Mouse (Mus musculus): ENCODE results near the gene Acaa1a. TPM values are rescaled to one million over a fixed set of nuclear protein-coding genes. Genes with fewer than 3 reads are reported as not detected.
"Not testable (repeated sequence)": the region's sequence is repeated elsewhere in the genome, so short reads cannot be mapped to it uniquely, and the experiment has no call there.

Acaa1a gene
- polyA plus RNA-seq, 1 experiment from 2014 or later: 47.9 TPM

GRCm38 (mm10) chr9:119365284-119365683 is 25.8 kb downstream of the Acaa1a start, which contains the start of gene Slc22a14:
TSS of gene Slc22a14 (minus strand) at chr9:119365553.
- H3K27ac ChIP-seq (ENCODE audit: low read length): no peak within 1 kb of the TSS
- no peak for ATAC-seq (ENCODE audit: low read depth)
- no peaks in the 10 kb centered on the region for H3K9me3 ChIP-seq (replicated peaks; ENCODE audit: control insufficient read depth, low read length)
- H3K27me3 ChIP-seq (ENCODE audit: control insufficient read depth, insufficient read depth, low read depth, low read length): no peaks in the 10 kb centered on the region
- no peak within 1 kb of the TSS for H3K9ac ChIP-seq (ENCODE audit: low read depth, low read length)
- no peak within 1 kb of the TSS for H3K4me2 ChIP-seq (ENCODE audit: low read depth, low read length)
- H3K4me1 ChIP-seq (ENCODE audit: control insufficient read depth, low read depth, low read length): no peaks in the 10 kb centered on the region
- H3K36me3 ChIP-seq (ENCODE audit: control insufficient read depth, insufficient read depth): no peaks in the 10 kb centered on the region
- H3K4me3 ChIP-seq (ENCODE audit: low read depth, low read length): no peak within 1 kb of the TSS
- 32% methylated on average over 7 of the region's 7 CpGs for WGBS (ENCODE audit: insufficient replicate concordance)

- ATAC-seq (ENCODE audit: low read depth): no peak
- no peaks in the 10 kb centered on the region for H3K9me3 ChIP-seq (replicated peaks; ENCODE audit: control insufficient read depth, low read length)
- H3K27ac ChIP-seq (ENCODE audit: low read length): no peak overlapping the region
These were observed 28.9 kb downstream of the Acaa1a start for GRCm38 (mm10) chr9:119368367-119368766.

GRCm38 (mm10) chr9:119370770-119371169 is 31.3 kb downstream of the Acaa1a start:
- not testable (repeated sequence) for H3K27ac ChIP-seq (ENCODE audit: low read length); H3K4me1 ChIP-seq (ENCODE audit: control insufficient read depth, low read depth, low read length); H3K9ac ChIP-seq (ENCODE audit: low read depth, low read length); H3K9me3 ChIP-seq (replicated peaks; ENCODE audit: control insufficient read depth, low read length); H3K36me3 ChIP-seq (ENCODE audit: control insufficient read depth, insufficient read depth); H3K27me3 ChIP-seq (ENCODE audit: control insufficient read depth, insufficient read depth, low read depth, low read length); ATAC-seq (ENCODE audit: low read depth); H3K4me2 ChIP-seq (ENCODE audit: low read depth, low read length); H3K4me3 ChIP-seq (ENCODE audit: low read depth, low read length)
- WGBS (ENCODE audit: insufficient replicate concordance): 69% methylated on average over 4 of the region's 4 CpGs

More at GRCm38 (mm10) chr9:119368367-119368766, 28.9 kb downstream of the Acaa1a start:
- Histone ChIP-seq H3K4me1 (ENCODE audit: control insufficient read depth, low read depth, low read length) (no peaks in the 10 kb centered on the region), H3K36me3 (ENCODE audit: control insufficient read depth, insufficient read depth) (no peaks in the 10 kb centered on the region), H3K27me3 (ENCODE audit: control insufficient read depth, insufficient read depth, low read depth, low read length) (no peaks in the 10 kb centered on the region), H3K4me2 (ENCODE audit: low read depth, low read length) (no peak overlapping the region), H3K9ac (ENCODE audit: low read depth, low read length) (no peak overlapping the region), H3K4me3 (ENCODE audit: low read depth, low read length) (no peak overlapping the region)
- WGBS (ENCODE audit: insufficient replicate concordance): 68% methylated on average over 3 of the region's 3 CpGs

GRCm38 (mm10) chr9:119371251-119371650 is 31.8 kb downstream of the Acaa1a start:
- Histone ChIP-seq H3K9me3 (replicated peaks; ENCODE audit: control insufficient read depth, low read length) (no peaks in the 10 kb centered on the region), H3K9ac (ENCODE audit: low read depth, low read length) (no peak overlapping the region), H3K36me3 (ENCODE audit: control insufficient read depth, insufficient read depth) (no peaks in the 10 kb centered on the region), H3K27me3 (ENCODE audit: control insufficient read depth, insufficient read depth, low read depth, low read length) (no peaks in the 10 kb centered on the region), H3K4me1 (ENCODE audit: control insufficient read depth, low read depth, low read length) (no peaks in the 10 kb centered on the region), H3K4me3 (ENCODE audit: low read depth, low read length) (no peak overlapping the region), H3K4me2 (ENCODE audit: low read depth, low read length) (no peak overlapping the region), H3K27ac (ENCODE audit: low read length) (no peak overlapping the region)
- ATAC-seq (ENCODE audit: low read depth): no peak
- WGBS (ENCODE audit: insufficient replicate concordance): 67% methylated on average over 4 of the region's 4 CpGs

- 71% methylated on average over 3 of the region's 3 CpGs for WGBS (ENCODE audit: insufficient replicate concordance)
- H3K27ac ChIP-seq (ENCODE audit: low read length): no peak overlapping the region
- no peaks in the 10 kb centered on the region for H3K4me1 ChIP-seq (ENCODE audit: control insufficient read depth, low read depth, low read length)
- no peaks in the 10 kb centered on the region for H3K27me3 ChIP-seq (ENCODE audit: control insufficient read depth, insufficient read depth, low read depth, low read length)
- no peaks in the 10 kb centered on the region for H3K9me3 ChIP-seq (replicated peaks; ENCODE audit: control insufficient read depth, low read length)
- H3K4me2 ChIP-seq (ENCODE audit: low read depth, low read length): no peak overlapping the region
- no peak for ATAC-seq (ENCODE audit: low read depth)
- no peak overlapping the region for H3K4me3 ChIP-seq (ENCODE audit: low read depth, low read length)
- H3K9ac ChIP-seq (ENCODE audit: low read depth, low read length): no peak overlapping the region
- H3K36me3 ChIP-seq (ENCODE audit: control insufficient read depth, insufficient read depth): no peaks in the 10 kb centered on the region
These were observed 35.5 kb downstream of the Acaa1a start for GRCm38 (mm10) chr9:119375008-119375407.

GRCm38 (mm10) chr9:119375556-119375955 is 36.1 kb downstream of the Acaa1a start:
- Histone ChIP-seq H3K36me3 (ENCODE audit: control insufficient read depth, insufficient read depth) (no peaks in the 10 kb centered on the region), H3K4me3 (ENCODE audit: low read depth, low read length) (no peak overlapping the region), H3K27me3 (ENCODE audit: control insufficient read depth, insufficient read depth, low read depth, low read length) (no peaks in the 10 kb centered on the region), H3K4me2 (ENCODE audit: low read depth, low read length) (no peak overlapping the region), H3K9ac (ENCODE audit: low read depth, low read length) (no peak overlapping the region), H3K4me1 (ENCODE audit: control insufficient read depth, low read depth, low read length) (no peaks in the 10 kb centered on the region), H3K9me3 (replicated peaks; ENCODE audit: control insufficient read depth, low read length) (no peaks in the 10 kb centered on the region), H3K27ac (ENCODE audit: low read length) (no peak overlapping the region)
- 66% methylated on average over 6 of the region's 6 CpGs for WGBS (ENCODE audit: insufficient replicate concordance)
- ATAC-seq (ENCODE audit: low read depth): no peak

- Histone ChIP-seq H3K9ac (ENCODE audit: low read depth, low read length) (no peak overlapping the region), H3K36me3 (ENCODE audit: control insufficient read depth, insufficient read depth) (no peaks in the 10 kb centered on the region), H3K4me1 (ENCODE audit: control insufficient read depth, low read depth, low read length) (no peaks in the 10 kb centered on the region), H3K4me3 (ENCODE audit: low read depth, low read length) (no peak overlapping the region), H3K4me2 (ENCODE audit: low read depth, low read length) (no peak overlapping the region), H3K27me3 (ENCODE audit: control insufficient read depth, insufficient read depth, low read depth, low read length) (no peaks in the 10 kb centered on the region), H3K9me3 (replicated peaks; ENCODE audit: control insufficient read depth, low read length) (no peaks in the 10 kb centered on the region), H3K27ac (ENCODE audit: low read length) (no peak overlapping the region)
- no peak for ATAC-seq (ENCODE audit: low read depth)
- WGBS (ENCODE audit: insufficient replicate concordance): 61% methylated on average over 4 of the region's 4 CpGs
These were observed 38.8 kb downstream of the Acaa1a start for GRCm38 (mm10) chr9:119378231-119378630.

- 57% methylated on average over 6 of the region's 6 CpGs for WGBS (ENCODE audit: insufficient replicate concordance)
- Histone ChIP-seq H3K9me3 (replicated peaks; ENCODE audit: control insufficient read depth, low read length) (no peaks in the 10 kb centered on the region), H3K36me3 (ENCODE audit: control insufficient read depth, insufficient read depth) (no peaks in the 10 kb centered on the region), H3K4me1 (ENCODE audit: control insufficient read depth, low read depth, low read length) (no peaks in the 10 kb centered on the region), H3K4me2 (ENCODE audit: low read depth, low read length) (no peak overlapping the region), H3K27ac (ENCODE audit: low read length) (no peak overlapping the region), H3K9ac (ENCODE audit: low read depth, low read length) (no peak overlapping the region), H3K27me3 (ENCODE audit: control insufficient read depth, insufficient read depth, low read depth, low read length) (no peaks in the 10 kb centered on the region), H3K4me3 (ENCODE audit: low read depth, low read length) (no peak overlapping the region)
- no peak for ATAC-seq (ENCODE audit: low read depth)
These were observed 43.1 kb downstream of the Acaa1a start for GRCm38 (mm10) chr9:119382603-119383002.

GRCm38 (mm10) chr9:119388956-119389355 is 49.5 kb downstream of the Acaa1a start:
- Histone ChIP-seq H3K4me3 (ENCODE audit: low read depth, low read length) (no peak overlapping the region), H3K4me2 (ENCODE audit: low read depth, low read length) (no peak overlapping the region), H3K27me3 (ENCODE audit: control insufficient read depth, insufficient read depth, low read depth, low read length) (no peaks in the 10 kb centered on the region), H3K27ac (ENCODE audit: low read length) (no peak overlapping the region), H3K36me3 (ENCODE audit: control insufficient read depth, insufficient read depth) (no peaks in the 10 kb centered on the region), H3K4me1 (ENCODE audit: control insufficient read depth, low read depth, low read length) (no peaks in the 10 kb centered on the region), H3K9ac (ENCODE audit: low read depth, low read length) (no peak overlapping the region), H3K9me3 (replicated peaks; ENCODE audit: control insufficient read depth, low read length) (no peaks in the 10 kb centered on the region)
- WGBS (ENCODE audit: insufficient replicate concordance): 43% methylated on average over 5 of the region's 5 CpGs
- ATAC-seq (ENCODE audit: low read depth): no peak
